Mouse (Mus musculus): Measurements from ENCODE around the gene Ddx1. TPM values are rescaled to one million over a fixed set of nuclear protein-coding genes. Genes with fewer than 3 reads are reported as not detected.

The Ddx1 gene
- polyA plus RNA-seq, 1 experiment from 2014 or later, result 141 TPM

DNA sequence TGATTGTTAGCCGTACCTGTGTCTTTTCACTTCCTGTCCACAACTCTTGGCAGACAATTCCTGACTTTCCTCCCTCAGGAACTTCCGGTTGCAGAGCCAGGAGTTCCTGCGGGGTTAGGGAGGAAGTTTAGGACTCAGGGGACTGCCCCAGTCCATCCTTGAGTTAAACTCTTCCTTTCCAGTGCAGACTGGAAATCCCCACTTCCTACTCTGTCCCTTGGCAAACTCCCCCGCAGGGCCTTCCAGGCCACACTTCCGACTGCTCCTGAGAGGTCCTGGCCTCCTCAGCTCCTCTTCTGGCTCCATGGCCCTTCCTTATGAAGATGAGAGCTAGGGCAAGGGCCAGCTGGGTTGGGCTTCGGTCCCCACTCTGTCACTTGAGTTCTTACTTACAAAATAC is 71.4 kb downstream of the Ddx1 start:
- no peaks in the 10 kb centered on the region for H3K9me3 ChIP-seq (ENCODE audit: control insufficient read depth, low read length)
- no peak overlapping the region for H3K27ac ChIP-seq (ENCODE audit: low read depth, low read length)
- H3K4me2 ChIP-seq (ENCODE audit: low read depth, low read length), result no peak overlapping the region
- H3K4me3 ChIP-seq (ENCODE audit: low read depth, low read length), result no peak overlapping the region
- H3K27me3 ChIP-seq (ENCODE audit: control insufficient read depth, insufficient read depth, low read length), result no peaks in the 10 kb centered on the region
- no peak for ATAC-seq (ENCODE audit: low read depth)
- 0 out of 2 replicates have a peak, but pooled peaks cover 3% of the 10 kb centered on the region for H3K4me1 ChIP-seq (ENCODE audit: control insufficient read depth, insufficient read depth, low read length)
- H3K36me3 ChIP-seq (ENCODE audit: control insufficient read depth, insufficient read depth, low read length), result no peaks in the 10 kb centered on the region
- no peak overlapping the region for H3K9ac ChIP-seq (replicated peaks; ENCODE audit: low read depth, low read length)
- WGBS, result 82% methylated on average over 6 of the region's 6 CpGs

DNA sequence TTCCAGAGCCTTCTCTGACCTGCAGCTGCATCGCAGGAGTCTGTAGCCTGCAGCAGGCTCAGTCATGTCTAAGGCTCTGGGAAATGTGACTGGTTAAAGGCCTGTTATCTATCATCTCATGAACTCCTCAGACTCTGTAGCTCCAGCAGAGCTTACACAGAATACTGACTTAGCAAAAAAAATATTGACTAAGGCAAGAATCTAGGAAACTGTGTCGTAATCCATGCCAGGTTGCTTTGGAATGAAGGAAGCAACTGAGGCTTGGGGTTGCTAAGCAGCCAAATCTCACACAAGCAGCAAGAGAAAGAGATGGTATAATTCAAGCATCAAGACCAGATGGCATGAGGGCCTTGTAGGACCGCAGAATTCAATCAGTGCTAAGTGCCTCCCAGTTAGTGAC is 72.1 kb downstream of the Ddx1 start:
- Histone ChIP-seq H3K4me3 (ENCODE audit: low read depth, low read length) (no peak overlapping the region), H3K27ac (ENCODE audit: low read depth, low read length) (no peak overlapping the region), H3K4me2 (ENCODE audit: low read depth, low read length) (no peak overlapping the region), H3K9ac (replicated peaks; ENCODE audit: low read depth, low read length) (no peak overlapping the region), H3K4me1 (ENCODE audit: control insufficient read depth, insufficient read depth, low read length) (0 out of 2 replicates have a peak, but pooled peaks cover 3% of the 10 kb centered on the region), H3K27me3 (ENCODE audit: control insufficient read depth, insufficient read depth, low read length) (no peaks in the 10 kb centered on the region), H3K36me3 (ENCODE audit: control insufficient read depth, insufficient read depth, low read length) (no peaks in the 10 kb centered on the region), H3K9me3 (ENCODE audit: control insufficient read depth, low read length) (no peaks in the 10 kb centered on the region)
- 75% methylated on average over 3 of the region's 3 CpGs for WGBS
- no peak for ATAC-seq (ENCODE audit: low read depth)

DNA sequence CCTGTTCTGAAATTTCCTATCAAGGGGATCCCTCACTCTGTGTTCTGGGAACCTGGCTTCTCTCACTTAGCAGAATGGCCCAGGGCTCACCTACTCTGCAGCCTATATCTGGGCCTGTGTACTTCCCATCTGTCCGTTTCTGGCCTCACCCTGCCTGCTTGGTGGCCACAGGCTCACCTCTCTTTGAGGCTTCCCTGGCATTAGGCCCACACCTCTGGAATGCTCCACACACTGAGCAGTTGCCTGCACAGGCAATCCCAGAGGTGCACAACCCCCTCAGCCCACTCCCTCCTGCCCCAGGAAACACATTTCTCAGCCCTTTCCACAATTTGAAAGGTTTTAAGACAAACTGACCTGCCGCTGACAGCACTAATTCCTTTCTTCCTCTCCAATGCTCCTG is 72.9 kb downstream of the Ddx1 start:
- no peak overlapping the region for H3K4me3 ChIP-seq (ENCODE audit: low read depth, low read length)
- H3K27ac ChIP-seq (ENCODE audit: low read depth, low read length), result no peak overlapping the region
- H3K27me3 ChIP-seq (ENCODE audit: control insufficient read depth, insufficient read depth, low read length), result no peaks in the 10 kb centered on the region
- WGBS, result 58% methylated on average over 2 of the region's 2 CpGs
- H3K36me3 ChIP-seq (ENCODE audit: control insufficient read depth, insufficient read depth, low read length), result no peaks in the 10 kb centered on the region
- no peak overlapping the region for H3K4me2 ChIP-seq (ENCODE audit: low read depth, low read length)
- no peaks in the 10 kb centered on the region for H3K9me3 ChIP-seq (ENCODE audit: control insufficient read depth, low read length)
- no peak for ATAC-seq (ENCODE audit: low read depth)
- H3K9ac ChIP-seq (replicated peaks; ENCODE audit: low read depth, low read length), result no peak overlapping the region
- H3K4me1 ChIP-seq (ENCODE audit: control insufficient read depth, insufficient read depth, low read length), result 0 out of 2 replicates have a peak, but pooled peaks cover 3% of the 10 kb centered on the region

GRCm38 (mm10) chr12:13174022-13174421 is 75.0 kb downstream of the Ddx1 start:
- WGBS, result 51% methylated on average over 6 of the region's 6 CpGs
- no peaks in the 10 kb centered on the region for H3K9me3 ChIP-seq (ENCODE audit: control insufficient read depth, low read length)
- H3K4me2 ChIP-seq (ENCODE audit: low read depth, low read length), result no peak overlapping the region
- no peak overlapping the region for H3K4me3 ChIP-seq (ENCODE audit: low read depth, low read length)
- H3K4me1 ChIP-seq (ENCODE audit: control insufficient read depth, insufficient read depth, low read length), result no peaks in the 10 kb centered on the region
- no peak overlapping the region for H3K9ac ChIP-seq (replicated peaks; ENCODE audit: low read depth, low read length)
- H3K27me3 ChIP-seq (ENCODE audit: control insufficient read depth, insufficient read depth, low read length), result no peaks in the 10 kb centered on the region
- ATAC-seq (ENCODE audit: low read depth), result no peak
- no peak overlapping the region for H3K27ac ChIP-seq (ENCODE audit: low read depth, low read length)
- H3K36me3 ChIP-seq (ENCODE audit: control insufficient read depth, insufficient read depth, low read length), result no peaks in the 10 kb centered on the region

DNA sequence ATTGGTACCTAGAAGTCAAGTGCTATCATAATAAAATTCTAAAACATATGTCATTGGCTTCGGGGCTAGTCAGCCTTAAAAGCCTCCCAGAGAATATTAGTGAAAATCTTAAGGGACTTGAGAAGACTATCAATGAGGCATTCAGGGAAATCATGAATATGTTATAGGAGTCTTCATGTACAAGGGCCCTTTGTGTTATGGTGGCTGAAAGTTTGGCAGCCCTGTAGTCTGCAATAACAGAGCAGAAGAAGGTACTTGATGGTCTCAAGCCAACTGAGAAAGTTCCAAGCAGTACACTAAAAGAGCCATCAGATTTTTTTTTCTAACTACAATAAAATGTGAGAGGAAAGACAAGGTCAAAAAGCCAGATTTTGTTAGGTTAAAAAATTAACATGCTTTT is 80.9 kb downstream of the Ddx1 start:
- no peaks in the 10 kb centered on the region for H3K4me1 ChIP-seq (ENCODE audit: control insufficient read depth, insufficient read depth, low read length)
- H3K27me3 ChIP-seq (ENCODE audit: control insufficient read depth, insufficient read depth, low read length), result no peaks in the 10 kb centered on the region
- H3K27ac ChIP-seq (ENCODE audit: low read depth, low read length), result no peak overlapping the region
- WGBS, result 56% methylated on average over 1 of the region's 1 CpGs
- no peak for ATAC-seq (ENCODE audit: low read depth)
- H3K4me2 ChIP-seq (ENCODE audit: low read depth, low read length), result no peak overlapping the region
- H3K9me3 ChIP-seq (ENCODE audit: control insufficient read depth, low read length), result no peaks in the 10 kb centered on the region
- H3K36me3 ChIP-seq (ENCODE audit: control insufficient read depth, insufficient read depth, low read length), result no peaks in the 10 kb centered on the region
- no peak overlapping the region for H3K4me3 ChIP-seq (ENCODE audit: low read depth, low read length)
- no peak overlapping the region for H3K9ac ChIP-seq (replicated peaks; ENCODE audit: low read depth, low read length)

DNA sequence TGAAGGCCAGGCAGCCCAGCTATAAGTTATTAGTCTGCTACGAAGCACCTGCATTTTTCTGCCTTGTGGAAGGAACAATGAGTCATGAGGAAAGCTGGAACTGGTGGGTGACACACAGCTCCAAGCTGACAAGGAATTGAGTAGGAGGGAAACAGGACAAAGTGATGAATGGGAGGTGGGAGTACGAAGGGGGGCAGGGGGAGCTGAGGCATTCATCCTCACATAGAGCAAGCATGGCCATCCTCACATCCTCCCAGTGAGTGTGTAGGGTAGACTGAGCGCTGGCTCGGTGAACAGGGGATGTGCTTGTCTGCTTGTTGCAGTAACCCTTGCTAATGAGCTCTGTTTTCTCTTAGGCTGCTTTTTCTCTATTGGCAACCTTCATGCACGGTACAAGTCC is 81.9 kb downstream of the Ddx1 start:
- Histone ChIP-seq H3K27ac (ENCODE audit: low read depth, low read length) (no peak overlapping the region), H3K9ac (replicated peaks; ENCODE audit: low read depth, low read length) (no peak overlapping the region)
- no peak for ATAC-seq (ENCODE audit: low read depth)

More for the DNA sequence above, 81.9 kb downstream of the Ddx1 start:
- 82% methylated on average over 5 of the region's 5 CpGs for WGBS
- H3K36me3 ChIP-seq (ENCODE audit: control insufficient read depth, insufficient read depth, low read length), result no peaks in the 10 kb centered on the region
- H3K4me2 ChIP-seq (ENCODE audit: low read depth, low read length), result no peak overlapping the region
- no peak overlapping the region for H3K4me3 ChIP-seq (ENCODE audit: low read depth, low read length)
- H3K9me3 ChIP-seq (ENCODE audit: control insufficient read depth, low read length), result no peaks in the 10 kb centered on the region
- no peaks in the 10 kb centered on the region for H3K27me3 ChIP-seq (ENCODE audit: control insufficient read depth, insufficient read depth, low read length)
- no peaks in the 10 kb centered on the region for H3K4me1 ChIP-seq (ENCODE audit: control insufficient read depth, insufficient read depth, low read length)

Other genes with a start within 250 kb of the Ddx1 start
- 24.9 and 27.6 TPM in 2 replicates for gene Nbas, start 19.9 kb upstream of the Ddx1 start, polyA plus RNA-seq (2014; fragmentation: Nextera tagmentation; extraction: Ambion mirVana)